Mouse (Mus musculus): ENCODE data around the gene Tbr1. TPM values are rescaled to one million over a fixed set of nuclear protein-coding genes. Genes with fewer than 3 reads are reported as not detected.

Tbr1 gene
- polyA plus RNA-seq, 1 experiment = not detected

- peak; percentile 41 for DNase-seq (ENCODE audit: low spot score)
These were observed 9.0 kb downstream of the Tbr1 start for GRCm38 (mm10) chr2:61811507-61812421.

DNA sequence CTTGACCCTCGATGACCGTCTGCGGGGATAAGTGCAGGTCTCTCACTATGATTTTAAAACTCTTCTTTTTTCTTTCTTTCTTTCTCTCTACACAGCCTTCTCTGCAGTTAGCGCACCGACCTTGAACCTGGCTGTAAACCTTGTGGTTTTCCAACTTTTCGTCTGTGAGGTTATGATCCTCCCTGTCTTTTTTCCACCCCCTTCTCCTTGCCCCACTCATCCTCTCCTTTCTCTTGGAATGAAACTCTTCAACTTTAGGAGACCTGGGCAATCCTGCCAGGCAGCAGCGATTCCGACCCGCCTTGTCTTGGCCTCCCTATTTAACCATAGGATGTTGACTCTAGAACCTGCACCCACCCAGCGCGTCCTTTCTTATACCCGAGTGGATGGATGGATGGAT is 9.8 kb downstream of the Tbr1 start:
- no peak for DNase-seq (ENCODE audit: low spot score)

DNA sequence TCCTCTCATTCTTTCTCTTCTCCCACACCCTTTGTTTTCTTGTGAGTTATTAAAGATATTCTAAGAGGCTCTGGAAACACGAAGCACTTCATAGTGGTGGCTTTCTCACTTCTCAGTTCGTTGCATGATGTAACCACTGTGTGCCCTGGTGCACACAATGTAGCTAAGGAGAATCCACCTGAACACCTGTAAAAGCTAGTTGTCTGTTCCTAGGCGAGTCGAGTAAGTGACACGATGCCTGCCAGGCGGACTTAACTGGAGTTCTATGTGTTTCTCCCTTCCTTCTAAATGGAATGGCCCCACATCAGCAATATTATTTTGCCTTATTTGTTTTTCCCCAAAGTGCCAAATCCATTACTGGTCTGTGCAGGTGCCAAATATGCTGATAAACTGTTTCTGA is 10.4 kb downstream of the Tbr1 start:
- DNase-seq (ENCODE audit: low spot score) = no peak

- no peak for DNase-seq (ENCODE audit: low spot score)
These were observed 10.8 kb downstream of the Tbr1 start for GRCm38 (mm10) chr2:61813521-61813920.

GRCm38 (mm10) chr2:61814548-61815473 is 12.1 kb downstream of the Tbr1 start:
- DNase-seq (ENCODE audit: low spot score) = no peak

DNA sequence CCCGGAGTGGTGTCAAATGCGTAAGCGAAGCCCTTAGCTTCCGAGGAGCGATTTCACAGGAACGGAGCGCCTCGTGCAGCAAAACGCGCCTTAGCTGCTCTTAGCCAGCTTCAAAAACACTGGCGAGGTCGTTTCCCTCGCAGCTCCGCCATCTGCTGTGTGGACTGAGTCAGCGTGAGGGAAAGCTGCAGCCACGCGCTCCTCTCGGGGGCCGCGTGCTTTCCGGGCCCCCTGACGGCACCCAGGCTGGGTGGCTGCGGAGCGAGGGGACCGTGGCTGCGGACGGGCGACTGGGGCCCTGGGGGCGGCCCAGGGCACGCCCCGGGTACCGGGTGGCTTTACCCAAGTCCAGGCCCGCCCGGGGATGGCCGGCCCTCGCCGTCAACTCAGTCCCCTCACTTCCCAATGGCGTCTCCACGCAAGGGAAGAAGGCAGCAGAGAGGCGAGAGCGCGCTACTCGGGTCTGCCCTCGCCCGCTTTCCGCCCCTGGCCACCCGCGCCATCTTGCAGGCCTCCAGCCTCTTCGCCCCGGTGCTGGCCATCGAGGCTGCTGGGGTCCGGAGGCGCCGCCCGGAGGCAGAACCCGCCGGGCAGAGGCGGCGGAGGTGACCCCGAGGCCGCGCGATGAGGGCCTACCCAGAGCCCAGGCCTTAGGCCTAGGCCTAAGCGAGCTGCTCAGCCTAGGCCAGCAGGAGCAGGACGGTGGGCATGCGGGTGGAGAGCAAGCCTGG is 13.0 kb downstream of the Tbr1 start:
- DNase-seq (ENCODE audit: low spot score) = no peak

GRCm38 (mm10) chr2:61818197-61818596 is 15.5 kb downstream of the Tbr1 start:
- no peak for DNase-seq (ENCODE audit: low spot score)

DNA sequence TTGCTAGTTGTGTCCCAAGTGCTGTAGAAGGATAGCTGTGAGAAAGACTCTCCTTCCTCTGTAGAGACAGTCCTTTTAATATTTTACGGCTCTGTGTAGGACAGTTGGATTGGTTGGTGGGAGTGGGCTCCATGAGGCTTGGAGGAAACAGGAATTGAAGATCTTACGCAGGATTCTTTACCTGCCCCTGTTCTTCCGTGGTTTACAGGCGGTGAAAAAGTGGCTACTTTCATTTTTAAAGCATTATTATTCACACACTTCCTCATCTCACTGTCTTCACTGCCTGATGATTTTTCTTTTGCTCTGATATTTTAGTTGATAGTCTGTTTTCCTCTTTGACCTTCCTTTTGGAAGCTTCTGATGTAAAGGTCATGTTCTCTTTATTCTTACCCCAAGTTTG is 17.5 kb downstream of the Tbr1 start:
- no peak for DNase-seq (ENCODE audit: low spot score)

GRCm38 (mm10) chr2:61823426-61824140 is 20.9 kb downstream of the Tbr1 start:
- DNase-seq (ENCODE audit: low spot score) = no peak

DNA sequence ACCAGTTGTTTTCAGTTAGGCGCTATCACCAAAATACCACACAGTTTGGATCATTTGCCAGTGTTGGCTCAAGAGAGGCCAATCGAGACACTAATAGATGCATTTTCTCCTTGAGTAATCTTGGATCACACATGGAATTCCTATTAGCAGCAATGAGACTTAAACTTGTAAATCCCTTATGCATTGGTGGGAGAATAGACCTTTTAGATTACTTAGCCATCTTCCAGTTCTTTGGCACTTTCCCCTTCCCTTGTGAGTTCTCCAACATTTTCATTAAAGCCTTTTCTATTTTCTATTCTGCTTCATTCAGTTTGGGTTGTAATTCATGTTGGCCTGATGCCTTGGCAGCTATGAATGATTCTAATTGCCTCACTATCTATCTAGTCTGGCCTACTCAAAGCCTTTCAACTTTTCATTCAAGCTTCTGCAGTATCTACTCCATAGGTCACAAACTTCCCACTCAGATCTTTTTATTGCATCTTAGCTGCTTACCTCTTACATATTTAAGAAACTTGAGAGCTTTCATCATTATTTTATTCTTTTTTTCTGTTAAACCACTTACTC is 34.6 kb downstream of the Tbr1 start:
- no peak for DNase-seq (ENCODE audit: low spot score)

Other genes with a start within 250 kb of the Tbr1 start
- gene Tank, start 224.3 kb upstream of the Tbr1 start, polyA plus RNA-seq (2012; rRNA removed) = 30.7 and 40.8 TPM in 2 replicates
- gene Psmd14, start 91.2 kb upstream of the Tbr1 start, polyA plus RNA-seq (2012; rRNA removed) = 54.5 and 54.6 TPM in 2 replicates
- gene Slc4a10, start 243.5 kb downstream of the Tbr1 start, polyA plus RNA-seq (2012; rRNA removed) = 0.07 TPM in 1 of 2 replicates, not detected in the other

All from urinary bladder, adult 2 months (tissue).